Mouse (Mus musculus): ENCODE data around the gene Il9.

Gene Il9

GRCm38 (mm10) chr13:56471951-56472350 lies 10.1 kb downstream of the Il9 start:
- peak in 1 of 2 experiments; percentile 46 for DNase-seq (ENCODE audit: low spot score in 2 of 2)

GRCm38 (mm10) chr13:56471211-56471610 lies 10.8 kb downstream of the Il9 start:
- no peak for DNase-seq (ENCODE audit: low spot score in 2 of 2)

GRCm38 (mm10) chr13:56468536-56468935 lies 13.5 kb downstream of the Il9 start:
- no peak for DNase-seq (ENCODE audit: low spot score in 2 of 2)

DNA sequence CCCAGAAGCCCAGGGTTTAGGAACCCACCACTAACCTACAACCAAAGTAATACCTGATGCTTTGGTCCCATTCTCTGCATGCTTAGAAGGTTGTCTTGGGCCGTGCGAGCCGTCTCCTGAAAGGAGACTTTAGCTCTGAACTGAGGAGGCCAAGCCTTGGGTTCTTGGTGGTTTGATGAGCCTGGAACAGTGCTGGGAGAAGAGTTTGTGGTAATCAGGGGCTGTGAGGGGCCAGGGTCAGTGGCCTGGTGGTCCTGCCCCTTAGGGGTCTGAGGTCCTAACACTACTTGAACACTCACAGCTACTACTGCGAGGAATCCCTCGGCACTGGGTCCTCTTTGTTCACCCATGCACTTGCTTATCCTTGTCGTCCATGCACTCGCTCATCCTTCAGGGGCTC lies 14.3 kb downstream of the Il9 start:
- no peak for DNase-seq (ENCODE audit: low spot score in 2 of 2)

DNA sequence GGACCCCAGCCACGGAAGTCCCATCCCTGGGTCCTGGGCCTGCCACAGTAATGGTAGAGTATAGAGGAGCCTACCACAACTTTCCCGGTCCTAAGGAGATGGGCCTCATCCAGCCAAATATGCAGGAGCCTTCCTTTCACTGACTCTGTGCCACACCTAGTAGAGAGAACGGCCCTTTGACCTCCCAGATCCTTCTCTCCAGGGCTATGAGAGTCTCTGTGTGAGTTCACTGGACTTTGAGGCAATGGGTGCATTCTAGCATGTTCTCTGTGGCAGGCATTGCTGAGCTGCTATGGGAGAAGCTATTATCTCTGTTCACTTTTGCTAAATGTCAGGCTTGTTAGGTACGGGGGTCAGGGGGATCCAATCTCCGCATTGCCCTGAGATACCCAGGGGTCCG lies 18.3 kb downstream of the Il9 start:
- no peak for DNase-seq (ENCODE audit: low spot score in 2 of 2)

DNA sequence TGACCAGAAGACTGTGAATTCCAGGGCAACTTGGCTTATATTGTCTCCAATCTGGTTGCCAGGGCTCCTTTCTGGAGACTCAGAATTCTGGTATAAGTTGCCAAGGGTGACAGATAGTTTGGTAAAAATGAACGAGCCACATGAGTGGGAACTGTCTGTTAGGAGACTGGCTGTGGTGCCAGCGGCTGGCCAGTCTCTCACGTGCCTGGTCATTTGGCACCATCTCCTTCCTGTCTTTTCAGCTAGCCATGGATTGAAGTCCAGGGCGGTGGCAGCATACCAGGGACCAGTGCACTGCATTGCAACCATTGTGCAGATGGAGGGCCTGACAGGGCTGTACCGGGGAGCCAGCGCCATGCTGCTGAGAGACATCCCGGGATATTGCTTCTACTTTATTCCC lies 18.8 kb downstream of the Il9 start:
- no peak for DNase-seq (ENCODE audit: low spot score in 2 of 2)

DNA sequence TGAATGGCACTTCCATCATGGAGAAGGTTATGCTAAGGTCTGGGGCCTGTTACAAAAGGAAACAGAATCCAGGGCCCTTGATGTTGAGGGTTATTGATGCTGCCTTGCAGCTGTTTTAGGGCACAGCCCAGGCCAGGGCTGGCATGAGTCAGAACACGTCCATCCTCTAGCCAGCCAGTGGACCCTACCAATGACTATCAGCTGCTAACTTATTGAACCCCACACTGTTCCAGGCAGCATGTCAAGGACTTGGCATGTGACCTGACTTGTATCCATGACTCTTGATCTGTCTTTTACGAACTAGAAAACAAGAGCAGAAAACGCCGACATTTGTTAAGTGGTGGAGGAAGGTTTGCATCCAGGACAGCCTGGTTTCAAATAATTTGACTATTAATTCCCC lies 19.3 kb downstream of the Il9 start:
- no peak for DNase-seq (ENCODE audit: low spot score in 2 of 2)

- DNase-seq (ENCODE audit: low spot score in 2 of 2): no peak
Measured at GRCm38 (mm10) chr13:56461460-56461859, 20.6 kb downstream of the Il9 start.

GRCm38 (mm10) chr13:56458001-56458400 lies 24.0 kb downstream of the Il9 start:
- no peak for DNase-seq (ENCODE audit: low spot score in 2 of 2)

- no peak for DNase-seq (ENCODE audit: low spot score in 2 of 2)
Measured at GRCm38 (mm10) chr13:56450035-56450434, 32.0 kb downstream of the Il9 start.

- DNase-seq (ENCODE audit: low spot score in 2 of 2): no peak
Measured at GRCm38 (mm10) chr13:56449239-56450030, 32.6 kb downstream of the Il9 start.

DNA sequence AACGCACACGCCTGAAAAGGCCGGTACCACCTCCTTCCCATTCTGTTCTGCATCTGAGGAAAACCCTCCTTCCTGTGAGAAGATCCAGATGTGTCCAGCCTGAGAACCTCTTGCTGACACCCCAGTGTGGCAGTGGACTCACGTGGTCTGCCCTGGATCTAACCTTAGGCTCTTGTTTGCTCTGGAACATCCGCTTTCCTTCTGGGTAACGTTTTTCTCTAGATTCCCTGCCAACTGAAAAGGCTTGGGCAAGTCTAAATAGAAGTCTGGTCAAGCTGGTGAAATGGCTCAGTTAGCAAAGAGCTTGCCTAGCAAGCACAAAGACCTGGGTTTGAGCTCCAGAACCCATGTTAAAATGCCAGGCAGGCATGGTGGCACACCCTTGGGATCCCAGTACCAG lies 37.0 kb downstream of the Il9 start:
- no peak for DNase-seq (ENCODE audit: low spot score in 2 of 2)

DNA sequence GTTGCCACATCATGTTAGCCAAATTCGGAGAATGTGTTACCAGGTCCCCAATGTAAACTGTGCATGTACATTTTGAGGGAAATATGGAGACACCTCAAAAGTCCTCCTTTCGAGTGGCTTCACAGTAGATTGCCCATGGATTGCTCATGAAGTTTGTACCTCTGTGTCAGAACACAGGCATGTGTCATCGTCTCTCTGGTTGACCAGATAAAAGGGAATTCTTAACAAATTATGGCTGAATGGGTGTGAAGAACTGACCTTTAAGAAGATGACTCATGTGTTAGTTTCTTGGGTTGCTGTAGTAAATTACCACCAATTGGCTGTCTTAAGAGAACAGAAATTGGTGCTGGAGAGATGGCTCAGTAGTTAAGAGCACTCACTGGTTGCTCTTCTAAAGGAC lies 37.9 kb downstream of the Il9 start:
- no peak for DNase-seq (ENCODE audit: low spot score in 2 of 2)

GRCm38 (mm10) chr13:56443411-56443810 lies 38.6 kb downstream of the Il9 start:
- peak in 1 of 2 experiments; percentile 40 for DNase-seq (ENCODE audit: low spot score in 2 of 2)

- peak in 1 of 2 experiments; percentile 76 for DNase-seq (ENCODE audit: low spot score in 2 of 2)
Measured at GRCm38 (mm10) chr13:56438211-56439075, 43.6 kb downstream of the Il9 start, which contains the start of gene Slc25a48. Gene Slc25a48 (plus strand): TSS chr13:56438355.

GRCm38 (mm10) chr13:56435615-56436287 lies 46.3 kb downstream of the Il9 start:
- DNase-seq (ENCODE audit: low spot score in 2 of 2): no peak

DNA sequence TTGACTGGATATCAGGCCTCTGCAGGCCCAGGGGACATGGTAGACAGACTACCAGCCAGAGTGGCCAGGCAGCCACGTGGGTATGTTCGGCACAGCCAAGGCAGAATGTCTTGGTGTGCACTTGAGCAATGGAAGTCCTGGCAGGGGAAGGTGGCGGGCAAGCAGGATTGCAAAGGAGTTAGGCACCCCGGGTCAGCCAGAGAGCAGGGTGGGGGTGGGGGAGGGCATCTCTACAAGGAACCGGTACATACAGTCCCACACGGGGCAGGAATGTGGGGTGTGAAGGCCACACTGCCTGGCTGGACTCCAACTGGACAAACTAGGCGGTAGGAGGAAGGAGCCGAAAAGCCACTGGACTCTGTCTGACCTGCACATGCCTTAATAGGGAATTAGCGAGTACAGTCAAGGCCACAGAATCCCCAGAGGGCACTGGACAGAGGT lies 47.7 kb downstream of the Il9 start:
- peak in 1 of 2 experiments; percentile 68 for DNase-seq (ENCODE audit: low spot score in 2 of 2)

DNA sequence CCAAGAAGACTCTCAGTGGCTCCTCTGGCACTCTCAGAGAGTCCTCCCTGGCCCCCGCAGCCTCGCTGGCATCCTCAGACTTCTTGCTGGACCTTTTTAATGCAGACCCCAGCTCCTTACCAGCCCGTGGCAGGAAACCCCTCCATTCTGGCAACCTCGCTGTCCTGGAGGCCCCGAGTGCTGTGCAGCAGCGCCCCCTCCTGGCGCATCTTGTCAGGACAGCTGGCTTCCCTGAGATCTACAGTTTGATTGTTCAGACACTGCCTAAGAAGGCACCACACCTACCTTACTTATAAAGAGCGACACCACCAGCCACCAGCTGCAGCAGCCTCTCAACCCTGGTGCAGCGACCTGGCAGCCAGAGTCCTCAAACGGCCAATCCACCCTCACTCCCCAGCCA lies 48.6 kb downstream of the Il9 start:
- DNase-seq (ENCODE audit: low spot score in 2 of 2): peak in 1 of 2 experiments; percentile 54

DNA sequence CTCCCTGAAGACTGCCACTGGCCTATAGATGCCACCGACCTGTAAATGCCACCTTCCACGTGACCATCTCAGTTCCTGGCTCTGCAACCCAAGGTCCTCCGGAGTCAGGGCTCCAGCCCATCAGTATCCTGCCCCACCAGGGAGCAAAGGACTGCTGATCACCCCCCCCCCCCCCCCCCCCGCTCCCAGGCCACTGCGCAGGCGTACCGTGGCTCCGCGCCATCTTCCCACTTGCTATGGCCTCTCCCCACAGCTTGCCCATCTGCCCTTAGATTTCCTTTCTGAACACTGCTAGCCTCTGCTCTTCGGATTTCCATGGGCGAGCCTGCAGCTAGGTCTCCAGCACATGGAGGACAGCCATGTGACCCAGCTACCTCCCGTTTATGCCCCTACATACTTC lies 49.5 kb downstream of the Il9 start:
- DNase-seq (ENCODE audit: low spot score in 2 of 2): no peak
